Mouse (Mus musculus) cortical plate, adult 2 months (tissue): ENCODE data around the gene Rbm15.

Source experiments
- CTCF ChIP-seq: fragments of 200-500 bp; IDR thresholded peaks from 2 replicates; pipeline ENCODE4 v1.5.1; 2011; ENCODE audit warnings: mild to moderate bottlenecking, control low read depth, low read length; ENCODE audit not compliant: insufficient read depth; ENCODE audit errors: extremely low read depth
- POLR2A ChIP-seq: fragments of 200-500 bp; IDR thresholded peaks from 2 replicates; pipeline ENCODE4 v1.6.1; 2011; ENCODE audit warnings: mild to moderate bottlenecking, low read length, control low read depth; ENCODE audit not compliant: insufficient read depth; ENCODE audit errors: extremely low read depth

DNA sequence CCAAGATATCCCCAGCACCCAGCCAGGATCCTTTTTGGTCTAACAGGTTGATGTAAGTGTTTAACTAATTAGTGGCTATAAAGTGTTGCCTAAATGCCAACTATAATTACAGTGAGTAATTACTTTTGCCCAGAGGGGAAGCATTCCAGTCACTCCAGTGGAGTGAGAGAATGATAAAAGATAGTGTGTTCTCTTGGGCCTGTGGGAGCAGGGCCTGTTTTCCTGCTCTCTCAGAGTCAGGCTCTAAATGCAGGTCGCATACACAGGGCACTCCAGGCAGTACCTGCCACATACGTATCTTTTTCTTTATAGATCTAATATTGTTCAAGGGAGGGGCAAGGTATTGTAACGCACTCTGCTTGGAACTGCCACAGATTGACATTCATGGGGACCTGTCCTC, 18.2 kb upstream of the Rbm15 start:
- TF ChIP-seq CTCF, result no peak
- no peak for TF ChIP-seq POLR2A
